Mouse (Mus musculus): ENCODE data around the gene Coq6. TPM values are rescaled to one million over a fixed set of nuclear protein-coding genes. Genes with fewer than 3 reads are reported as not detected.

Coq6 gene
- polyA plus RNA-seq, 1 experiment from 2014 or later: 45.4 TPM

DNA sequence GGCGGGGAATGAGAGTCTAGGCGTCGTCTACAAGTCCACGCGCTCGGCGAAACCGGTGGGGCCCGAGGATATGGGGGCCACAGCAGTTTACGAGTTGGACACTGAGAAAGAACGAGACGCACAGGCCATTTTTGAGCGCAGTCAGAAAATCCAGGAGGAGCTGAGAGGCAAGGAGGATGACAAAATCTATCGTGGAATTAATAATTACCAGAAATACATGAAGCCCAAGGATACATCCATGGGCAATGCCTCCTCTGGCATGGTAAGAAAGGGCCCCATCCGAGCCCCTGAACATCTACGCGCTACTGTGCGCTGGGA is 56.1 kb downstream of the Coq6 start:
- H3K9ac ChIP-seq (ENCODE audit: low read depth, low read length): peak overlapping the region; percentile 77
- peak overlapping the region; percentile 81 for H3K27ac ChIP-seq (ENCODE audit: low read depth, low read length)
- no peak for ATAC-seq
- no peaks in the 10 kb centered on the region for H3K27me3 ChIP-seq (replicated peaks; ENCODE audit: control insufficient read depth, insufficient read depth, low read length)
- peak overlapping the region; percentile 66 for H3K4me3 ChIP-seq (ENCODE audit: low read length)
- no peaks in the 10 kb centered on the region; the same call in 1 of the 2 replicates for H3K36me3 ChIP-seq (ENCODE audit: control insufficient read depth, insufficient read depth, low read length)
- 31% methylated on average over 18 of the region's 18 CpGs for WGBS
- H3K4me1 ChIP-seq (ENCODE audit: control insufficient read depth, insufficient read depth, low read depth, low read length): peaks cover 5% of the 10 kb centered on the region
- no peaks in the 10 kb centered on the region for H3K9me3 ChIP-seq (ENCODE audit: control insufficient read depth, low read length)
- peak overlapping the region; percentile 83 for H3K4me2 ChIP-seq (ENCODE audit: low read length)

Other genes starting within 250 kb of the Coq6 start
- gene Dnal1, start 247.3 kb upstream of the Coq6 start, polyA plus RNA-seq (2015; fragmentation: Nextera tagmentation; extraction: Ambion mirVana): 7.6 and 7.7 TPM in 2 replicates
- gene Pnma1, start 213.2 kb upstream of the Coq6 start, polyA plus RNA-seq (2015; fragmentation: Nextera tagmentation; extraction: Ambion mirVana): 4.7 and 4.8 TPM in 2 replicates
- 3.1 and 4.3 TPM in 2 replicates for gene Elmsan1, start 142.8 kb upstream of the Coq6 start, polyA plus RNA-seq (2015; fragmentation: Nextera tagmentation; extraction: Ambion mirVana)
- gene Ptgr2, start 76.4 kb upstream of the Coq6 start, polyA plus RNA-seq (2015; fragmentation: Nextera tagmentation; extraction: Ambion mirVana): 17.7 and 18.8 TPM in 2 replicates
- 61.2 and 64.3 TPM in 2 replicates for gene Zfp410, start 44.8 kb upstream of the Coq6 start, polyA plus RNA-seq (2015; fragmentation: Nextera tagmentation; extraction: Ambion mirVana)
- 17.5 and 19.2 TPM in 2 replicates for gene Fam161b, start 176 bp downstream of the Coq6 start, polyA plus RNA-seq (2015; fragmentation: Nextera tagmentation; extraction: Ambion mirVana)
- 11.9 and 14.6 TPM in 2 replicates for gene Entpd5, start 47.4 kb downstream of the Coq6 start, polyA plus RNA-seq (2015; fragmentation: Nextera tagmentation; extraction: Ambion mirVana)
- gene Bbof1, start 47.4 kb downstream of the Coq6 start, polyA plus RNA-seq (2015; fragmentation: Nextera tagmentation; extraction: Ambion mirVana): 2.9 and 3.5 TPM in 2 replicates
- gene Rnf113a2, start 55.5 kb downstream of the Coq6 start, polyA plus RNA-seq (2015; fragmentation: Nextera tagmentation; extraction: Ambion mirVana): 21.3 and 23.5 TPM in 2 replicates
- gene Aldh6a1, start 89.3 kb downstream of the Coq6 start, polyA plus RNA-seq (2015; fragmentation: Nextera tagmentation; extraction: Ambion mirVana): 41.3 and 41.8 TPM in 2 replicates
- 31.9 and 32.4 TPM in 2 replicates for gene Lin52, start 89.8 kb downstream of the Coq6 start, polyA plus RNA-seq (2015; fragmentation: Nextera tagmentation; extraction: Ambion mirVana)
- 3.0 and 3.7 TPM in 2 replicates for gene Vsx2, start 208.1 kb downstream of the Coq6 start, polyA plus RNA-seq (2015; fragmentation: Nextera tagmentation; extraction: Ambion mirVana)

Measured in hindbrain, embryonic 16.5 days (tissue).